Mouse (Mus musculus): ENCODE results near the gene Ror1. TPM values are rescaled to one million over a fixed set of nuclear protein-coding genes. Genes with fewer than 3 reads are reported as not detected.

Ror1 gene
- polyA plus RNA-seq, 1 experiment from 2014 or later = 13.0 TPM

GRCm38 (mm10) chr4:100101844-100102243 is 6.3 kb downstream of the Ror1 start:
- H3K27ac ChIP-seq (ENCODE audit: low read length) = no peak overlapping the region
- no peak overlapping the region for H3K4me3 ChIP-seq (ENCODE audit: low read depth, low read length)
- H3K27me3 ChIP-seq (ENCODE audit: control insufficient read depth, insufficient read depth, low read length) = no peaks in the 10 kb centered on the region
- no peaks in the 10 kb centered on the region for H3K9me3 ChIP-seq (ENCODE audit: control insufficient read depth, low read depth, low read length)
- ATAC-seq (ENCODE audit: insufficient number of reproducible peaks, insufficient read depth, low FRiP score, low read depth) = no peak
- 41% methylated on average over 5 of the region's 5 CpGs for WGBS
- H3K36me3 ChIP-seq (ENCODE audit: control insufficient read depth, insufficient read depth, low read length) = no peaks in the 10 kb centered on the region
- peaks cover 22% of the 10 kb centered on the region for H3K4me1 ChIP-seq (ENCODE audit: control insufficient read depth, insufficient read depth, low read length)
- no peak overlapping the region for H3K4me2 ChIP-seq (replicated peaks; ENCODE audit: low read depth, low read length)
- no peak overlapping the region for H3K9ac ChIP-seq (replicated peaks; ENCODE audit: low read depth, low read length)

GRCm38 (mm10) chr4:100104241-100104640 is 8.7 kb downstream of the Ror1 start:
- H3K4me2 ChIP-seq (replicated peaks; ENCODE audit: low read depth, low read length) = no peak overlapping the region
- H3K9ac ChIP-seq (replicated peaks; ENCODE audit: low read depth, low read length) = no peak overlapping the region
- no peaks in the 10 kb centered on the region for H3K36me3 ChIP-seq (ENCODE audit: control insufficient read depth, insufficient read depth, low read length)
- 83% methylated on average over 1 of the region's 1 CpGs for WGBS
- ATAC-seq (ENCODE audit: insufficient number of reproducible peaks, insufficient read depth, low FRiP score, low read depth) = no peak
- H3K27ac ChIP-seq (ENCODE audit: low read length) = no peak overlapping the region
- H3K27me3 ChIP-seq (ENCODE audit: control insufficient read depth, insufficient read depth, low read length) = no peaks in the 10 kb centered on the region
- no peak overlapping the region for H3K4me3 ChIP-seq (ENCODE audit: low read depth, low read length)
- H3K4me1 ChIP-seq (ENCODE audit: control insufficient read depth, insufficient read depth, low read length) = peaks cover 17% of the 10 kb centered on the region
- H3K9me3 ChIP-seq (ENCODE audit: control insufficient read depth, low read depth, low read length) = no peaks in the 10 kb centered on the region

- H3K9me3 ChIP-seq (ENCODE audit: control insufficient read depth, low read depth, low read length) = no peaks in the 10 kb centered on the region
- 0 out of 2 replicates have a peak, but pooled peaks have one; percentile 33 for ATAC-seq (ENCODE audit: insufficient number of reproducible peaks, insufficient read depth, low FRiP score, low read depth)
- 53% methylated on average over 9 of the region's 9 CpGs for WGBS
- H3K9ac ChIP-seq (replicated peaks; ENCODE audit: low read depth, low read length) = no peak overlapping the region
- no peak overlapping the region for H3K4me3 ChIP-seq (ENCODE audit: low read depth, low read length)
- no peaks in the 10 kb centered on the region for H3K36me3 ChIP-seq (ENCODE audit: control insufficient read depth, insufficient read depth, low read length)
- H3K27ac ChIP-seq (ENCODE audit: low read length) = no peak overlapping the region
- no peak overlapping the region for H3K4me2 ChIP-seq (replicated peaks; ENCODE audit: low read depth, low read length)
- H3K4me1 ChIP-seq (ENCODE audit: control insufficient read depth, insufficient read depth, low read length) = peaks cover 6% of the 10 kb centered on the region; the same call in 1 of the 2 replicates
- no peaks in the 10 kb centered on the region for H3K27me3 ChIP-seq (ENCODE audit: control insufficient read depth, insufficient read depth, low read length)
Measured at GRCm38 (mm10) chr4:100107593-100107992, 12.0 kb downstream of the Ror1 start.

GRCm38 (mm10) chr4:100108551-100108950 is 13.0 kb downstream of the Ror1 start:
- Histone ChIP-seq H3K9ac (replicated peaks; ENCODE audit: low read depth, low read length) (no peak overlapping the region), H3K9me3 (ENCODE audit: control insufficient read depth, low read depth, low read length) (no peaks in the 10 kb centered on the region), H3K27ac (ENCODE audit: low read length) (no peak overlapping the region), H3K4me1 (ENCODE audit: control insufficient read depth, insufficient read depth, low read length) (peaks cover 5% of the 10 kb centered on the region; the same call in 1 of the 2 replicates), H3K4me2 (replicated peaks; ENCODE audit: low read depth, low read length) (no peak overlapping the region), H3K27me3 (ENCODE audit: control insufficient read depth, insufficient read depth, low read length) (no peaks in the 10 kb centered on the region), H3K36me3 (ENCODE audit: control insufficient read depth, insufficient read depth, low read length) (no peaks in the 10 kb centered on the region), H3K4me3 (ENCODE audit: low read depth, low read length) (no peak overlapping the region)
- 92% methylated on average over 4 of the region's 4 CpGs for WGBS
- no peak for ATAC-seq (ENCODE audit: insufficient number of reproducible peaks, insufficient read depth, low FRiP score, low read depth)

GRCm38 (mm10) chr4:100114148-100114547 is 18.6 kb downstream of the Ror1 start:
- H3K27ac ChIP-seq (ENCODE audit: low read length) = no peak overlapping the region
- no peak for ATAC-seq (ENCODE audit: insufficient number of reproducible peaks, insufficient read depth, low FRiP score, low read depth)
- no peaks in the 10 kb centered on the region for H3K27me3 ChIP-seq (ENCODE audit: control insufficient read depth, insufficient read depth, low read length)
- H3K9me3 ChIP-seq (ENCODE audit: control insufficient read depth, low read depth, low read length) = no peaks in the 10 kb centered on the region
- H3K9ac ChIP-seq (replicated peaks; ENCODE audit: low read depth, low read length) = no peak overlapping the region
- no peak overlapping the region for H3K4me3 ChIP-seq (ENCODE audit: low read depth, low read length)
- H3K4me1 ChIP-seq (ENCODE audit: control insufficient read depth, insufficient read depth, low read length) = no peaks in the 10 kb centered on the region
- no peaks in the 10 kb centered on the region for H3K36me3 ChIP-seq (ENCODE audit: control insufficient read depth, insufficient read depth, low read length)
- no peak overlapping the region for H3K4me2 ChIP-seq (replicated peaks; ENCODE audit: low read depth, low read length)

GRCm38 (mm10) chr4:100116366-100116765 is 20.8 kb downstream of the Ror1 start:
- no peak for ATAC-seq (ENCODE audit: insufficient number of reproducible peaks, insufficient read depth, low FRiP score, low read depth)
- no peaks in the 10 kb centered on the region for H3K4me1 ChIP-seq (ENCODE audit: control insufficient read depth, insufficient read depth, low read length)

GRCm38 (mm10) chr4:100118676-100119075 is 23.1 kb downstream of the Ror1 start:
- H3K36me3 ChIP-seq (ENCODE audit: control insufficient read depth, insufficient read depth, low read length) = no peaks in the 10 kb centered on the region
- no peak for ATAC-seq (ENCODE audit: insufficient number of reproducible peaks, insufficient read depth, low FRiP score, low read depth)
- WGBS = 47% methylated on average over 4 of the region's 4 CpGs
- H3K4me1 ChIP-seq (ENCODE audit: control insufficient read depth, insufficient read depth, low read length) = no peaks in the 10 kb centered on the region
- no peak overlapping the region for H3K9ac ChIP-seq (replicated peaks; ENCODE audit: low read depth, low read length)
- H3K4me3 ChIP-seq (ENCODE audit: low read depth, low read length) = no peak overlapping the region
- H3K9me3 ChIP-seq (ENCODE audit: control insufficient read depth, low read depth, low read length) = no peaks in the 10 kb centered on the region
- H3K4me2 ChIP-seq (replicated peaks; ENCODE audit: low read depth, low read length) = no peak overlapping the region
- no peaks in the 10 kb centered on the region for H3K27me3 ChIP-seq (ENCODE audit: control insufficient read depth, insufficient read depth, low read length)
- H3K27ac ChIP-seq (ENCODE audit: low read length) = no peak overlapping the region

More at GRCm38 (mm10) chr4:100116366-100116765, 20.8 kb downstream of the Ror1 start:
- Histone ChIP-seq H3K36me3 (ENCODE audit: control insufficient read depth, insufficient read depth, low read length) (no peaks in the 10 kb centered on the region), H3K27ac (ENCODE audit: low read length) (no peak overlapping the region), H3K4me3 (ENCODE audit: low read depth, low read length) (no peak overlapping the region), H3K9me3 (ENCODE audit: control insufficient read depth, low read depth, low read length) (no peaks in the 10 kb centered on the region), H3K9ac (replicated peaks; ENCODE audit: low read depth, low read length) (no peak overlapping the region), H3K27me3 (ENCODE audit: control insufficient read depth, insufficient read depth, low read length) (no peaks in the 10 kb centered on the region), H3K4me2 (replicated peaks; ENCODE audit: low read depth, low read length) (no peak overlapping the region)
- 95% methylated on average over 3 of the region's 3 CpGs for WGBS

- Histone ChIP-seq H3K4me3 (ENCODE audit: low read depth, low read length) (no peak overlapping the region), H3K4me2 (replicated peaks; ENCODE audit: low read depth, low read length) (no peak overlapping the region), H3K4me1 (ENCODE audit: control insufficient read depth, insufficient read depth, low read length) (no peaks in the 10 kb centered on the region), H3K9ac (replicated peaks; ENCODE audit: low read depth, low read length) (no peak overlapping the region), H3K36me3 (ENCODE audit: control insufficient read depth, insufficient read depth, low read length) (no peaks in the 10 kb centered on the region), H3K9me3 (ENCODE audit: control insufficient read depth, low read depth, low read length) (no peaks in the 10 kb centered on the region), H3K27ac (ENCODE audit: low read length) (no peak overlapping the region), H3K27me3 (ENCODE audit: control insufficient read depth, insufficient read depth, low read length) (no peaks in the 10 kb centered on the region)
- no peak for ATAC-seq (ENCODE audit: insufficient number of reproducible peaks, insufficient read depth, low FRiP score, low read depth)
- WGBS = 92% methylated on average over 1 of the region's 1 CpGs
Measured at GRCm38 (mm10) chr4:100119431-100119830, 23.8 kb downstream of the Ror1 start.

- no peak for ATAC-seq (ENCODE audit: insufficient number of reproducible peaks, insufficient read depth, low FRiP score, low read depth)
- Histone ChIP-seq H3K4me3 (ENCODE audit: low read depth, low read length) (no peak overlapping the region), H3K4me2 (replicated peaks; ENCODE audit: low read depth, low read length) (no peak overlapping the region), H3K27ac (ENCODE audit: low read length) (no peak overlapping the region), H3K9me3 (ENCODE audit: control insufficient read depth, low read depth, low read length) (no peaks in the 10 kb centered on the region), H3K4me1 (ENCODE audit: control insufficient read depth, insufficient read depth, low read length) (no peaks in the 10 kb centered on the region), H3K9ac (replicated peaks; ENCODE audit: low read depth, low read length) (no peak overlapping the region), H3K36me3 (ENCODE audit: control insufficient read depth, insufficient read depth, low read length) (no peaks in the 10 kb centered on the region), H3K27me3 (ENCODE audit: control insufficient read depth, insufficient read depth, low read length) (no peaks in the 10 kb centered on the region)
- 77% methylated on average over 5 of the region's 5 CpGs for WGBS
Measured at GRCm38 (mm10) chr4:100120547-100120946, 25.0 kb downstream of the Ror1 start.

All from stomach, embryonic 14.5 days (tissue).